Mouse (Mus musculus) intestine, embryonic 15.5 days (tissue): ENCODE measurements around the gene Cdh13. TPM values are rescaled to one million over a fixed set of nuclear protein-coding genes. Genes with fewer than 3 reads are reported as not detected.
"Not testable (repeated sequence)": the region's sequence is repeated elsewhere in the genome, so short reads cannot be mapped to it uniquely, and the experiment has no call there.

Source experiments
- ATAC-seq: fragments of 200-750 bp; cut with Nextera tagmentation; 2 replicates; pipeline ENCODE4 v1.8.0; 2017; ENCODE audit warnings: moderate TSS enrichment, moderate library complexity
- H3K27ac ChIP-seq: fragments of 300-500 bp; sonication (generic); 2 replicates; pipeline ENCODE4 v1.5.1; 2015; ENCODE audit warnings: mild to moderate bottlenecking, inconsistent platforms
- H3K27me3 ChIP-seq: fragments of 300-500 bp; sonication (generic); replicated peaks from 2 replicates; pipeline ENCODE4 v1.6.1; 2015; ENCODE audit warnings: inconsistent platforms
- H3K36me3 ChIP-seq: fragments of 300-500 bp; sonication (generic); 2 replicates; pipeline ENCODE4 v1.6.1; 2015; ENCODE audit warnings: inconsistent platforms
- H3K4me1 ChIP-seq: fragments of 300-500 bp; sonication (generic); replicated peaks from 2 replicates; pipeline ENCODE4 v1.6.1; 2015; ENCODE audit warnings: inconsistent platforms
- H3K4me2 ChIP-seq: fragments of 300-500 bp; sonication (generic); replicated peaks from 2 replicates; pipeline ENCODE4 v1.6.1; 2015; ENCODE audit warnings: mild to moderate bottlenecking, inconsistent platforms
- H3K4me3 ChIP-seq: fragments of 300-500 bp; sonication (generic); replicated peaks from 2 replicates; pipeline ENCODE4 v1.5.1; 2015; ENCODE audit warnings: inconsistent platforms
- H3K9ac ChIP-seq: fragments of 300-500 bp; sonication (generic); 2 replicates; pipeline ENCODE4 v1.6.1; 2015; ENCODE audit warnings: inconsistent platforms
- H3K9me3 ChIP-seq: fragments of 300-500 bp; sonication (generic); 2 replicates; pipeline ENCODE4 v1.6.1; 2016; ENCODE audit warnings: inconsistent platforms
- WGBS: fragments of 180-500 bp; shearing (Covaris S2); methylation state at CpG from one replicate; pipeline ENCODE4 v1.1.7; 2015; 5-methylcytosine and 5-hydroxymethylcytosine counted together
- polyA plus RNA-seq: library from polyadenylated mRNA; unstranded; fragments of >200 nt; fragmentation: Nextera tagmentation; extraction: Ambion mirVana; gene quantifications from 2 replicates; pipeline ENCODE4 v1.2.1, GENCODE M21; 2015

The Cdh13 gene
- polyA plus RNA-seq, 1 experiment from 2014 or later: 6.5 TPM

- Histone ChIP-seq H3K9me3 (no peaks in the 10 kb centered on the region), H3K4me1 (no peaks in the 10 kb centered on the region), H3K27me3 (no peaks in the 10 kb centered on the region), H3K27ac (no peak overlapping the region), H3K36me3 (no peaks in the 10 kb centered on the region), H3K4me3 (no peak overlapping the region), H3K9ac (no peak overlapping the region), H3K4me2 (no peak overlapping the region)
- 83% methylated on average over 13 of the region's 13 CpGs for WGBS
- ATAC-seq: no peak
Measured at GRCm38 (mm10) chr8:119295477-119295876, 1011.9 kb downstream of the Cdh13 start.

GRCm38 (mm10) chr8:119297752-119298151, 1014.2 kb downstream of the Cdh13 start:
- H3K4me3 ChIP-seq, H3K27me3 ChIP-seq, H3K4me2 ChIP-seq, H3K27ac ChIP-seq, H3K4me1 ChIP-seq, H3K36me3 ChIP-seq, H3K9ac ChIP-seq, H3K9me3 ChIP-seq, ATAC-seq: not testable (repeated sequence)
- 29% methylated on average over 3 of the region's 3 CpGs for WGBS

DNA sequence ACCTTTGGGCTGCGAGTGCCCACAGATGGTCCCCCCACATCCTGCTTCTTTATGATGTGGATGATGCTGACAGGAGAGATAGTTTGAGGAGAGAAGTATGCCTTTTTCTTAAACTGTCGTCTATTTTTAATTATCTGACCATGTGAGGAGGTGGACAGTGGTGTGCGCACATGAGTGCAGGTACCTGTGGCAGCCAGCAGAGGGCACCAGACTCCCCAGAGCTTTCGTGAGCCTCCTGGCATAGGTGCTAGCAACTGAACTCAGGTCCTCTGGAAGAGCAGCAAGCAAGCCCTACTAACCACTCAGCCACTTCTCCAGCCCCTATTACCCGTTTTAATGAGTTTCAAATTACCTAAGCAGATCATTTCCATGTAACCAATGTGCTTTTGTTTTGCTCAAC, 1016.8 kb downstream of the Cdh13 start:
- Histone ChIP-seq H3K9me3 (no peaks in the 10 kb centered on the region), H3K4me3 (no peak overlapping the region), H3K36me3 (no peaks in the 10 kb centered on the region), H3K4me2 (no peak overlapping the region), H3K27ac (no peak overlapping the region), H3K4me1 (no peaks in the 10 kb centered on the region), H3K9ac (no peak overlapping the region), H3K27me3 (no peaks in the 10 kb centered on the region)
- WGBS: 82% methylated on average over 5 of the region's 5 CpGs
- no peak for ATAC-seq

DNA sequence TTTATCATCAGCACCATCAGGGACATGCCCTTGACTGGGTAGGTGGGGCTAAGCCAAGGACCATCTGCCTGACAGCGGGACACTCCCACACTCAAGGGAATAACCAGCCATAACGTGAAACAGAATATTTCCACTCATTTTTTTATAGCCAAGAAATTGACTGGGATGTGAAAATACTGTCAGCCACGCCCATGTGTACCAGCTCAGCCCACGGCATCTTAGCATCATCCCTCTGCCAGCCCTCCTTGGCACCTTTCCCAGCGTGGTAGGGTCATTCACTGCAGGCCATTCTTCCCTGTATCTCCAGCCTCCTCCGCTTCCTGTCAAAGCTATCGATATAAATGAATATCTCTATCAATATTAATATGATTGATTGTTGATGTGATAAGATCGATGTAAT, 1020.7 kb downstream of the Cdh13 start:
- no peaks in the 10 kb centered on the region for H3K4me1 ChIP-seq
- no peak overlapping the region for H3K27ac ChIP-seq
- H3K4me3 ChIP-seq: no peak overlapping the region
- no peaks in the 10 kb centered on the region for H3K27me3 ChIP-seq
- H3K36me3 ChIP-seq: no peaks in the 10 kb centered on the region
- WGBS: 80% methylated on average over 8 of the region's 8 CpGs
- H3K9ac ChIP-seq: no peak overlapping the region
- H3K9me3 ChIP-seq: no peaks in the 10 kb centered on the region
- no peak for ATAC-seq
- no peak overlapping the region for H3K4me2 ChIP-seq

DNA sequence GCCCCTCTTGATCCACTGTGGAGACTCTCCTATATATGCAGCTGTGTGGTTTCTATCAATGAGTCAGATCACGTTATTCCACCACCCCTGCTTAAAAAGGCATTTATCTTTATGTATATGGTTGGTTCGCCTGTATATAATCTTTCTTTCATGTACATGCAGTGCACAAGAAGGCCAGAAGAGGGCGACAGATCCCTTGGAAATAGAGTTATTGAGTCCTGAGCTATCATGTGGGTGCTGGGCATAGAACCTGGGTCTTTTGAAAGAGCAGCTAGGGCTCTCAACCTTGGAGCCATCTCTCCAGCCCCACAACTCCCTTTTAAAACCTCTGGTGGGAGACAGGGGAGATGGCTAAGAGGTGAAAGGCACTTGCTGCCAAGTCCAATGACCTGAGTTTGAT, 1027.9 kb downstream of the Cdh13 start:
- Histone ChIP-seq H3K9ac (no peak overlapping the region), H3K4me2 (no peak overlapping the region), H3K4me3 (no peak overlapping the region), H3K4me1 (no peaks in the 10 kb centered on the region), H3K36me3 (no peaks in the 10 kb centered on the region), H3K27ac (no peak overlapping the region), H3K27me3 (no peaks in the 10 kb centered on the region), H3K9me3 (no peaks in the 10 kb centered on the region)
- ATAC-seq: no peak
- 26% methylated on average over 3 of the region's 3 CpGs for WGBS

DNA sequence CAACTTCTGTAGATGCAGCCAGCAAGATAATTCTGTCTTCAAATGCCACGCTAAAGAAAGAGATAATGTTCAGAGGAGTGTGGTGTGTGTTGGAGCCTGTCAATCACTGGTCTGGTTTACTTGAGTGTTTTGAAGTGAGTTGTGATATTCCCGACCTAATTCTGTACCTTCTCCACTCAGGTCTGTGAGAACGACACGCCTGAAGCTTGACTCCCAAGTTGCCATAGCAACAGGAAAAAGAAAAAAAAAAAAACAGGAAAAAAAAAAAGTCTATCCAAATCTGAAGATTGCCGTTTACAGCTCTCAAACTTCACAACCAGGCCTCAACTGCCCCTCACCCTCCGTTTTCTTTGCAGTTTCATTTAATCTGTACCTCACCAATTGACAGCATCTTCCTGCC, 1039.7 kb downstream of the Cdh13 start:
- Histone ChIP-seq H3K4me3 (no peak overlapping the region), H3K27me3 (no peaks in the 10 kb centered on the region)

DNA sequence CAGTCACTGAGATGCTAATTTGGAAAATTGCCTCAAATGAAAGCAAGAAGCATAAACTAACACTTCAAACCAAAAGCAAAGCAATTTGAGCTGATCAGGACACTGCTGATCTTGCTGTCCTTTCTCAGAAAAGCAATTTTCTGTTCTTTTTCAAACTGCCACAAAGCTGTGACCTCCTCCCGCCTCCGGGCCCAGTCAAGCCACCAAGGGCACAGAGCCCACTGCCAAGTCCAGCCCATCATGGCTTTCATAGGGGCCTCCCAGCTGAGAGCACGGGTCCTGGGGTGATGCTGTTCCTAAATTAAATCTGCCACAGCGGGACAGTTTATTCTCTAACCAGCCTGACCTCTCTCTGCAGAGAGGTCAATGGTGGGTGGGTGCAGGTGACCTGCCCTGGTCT, 1056.0 kb downstream of the Cdh13 start:
- H3K9me3 ChIP-seq: no peaks in the 10 kb centered on the region
- ATAC-seq: no peak
- no peak overlapping the region for H3K27ac ChIP-seq
- H3K4me3 ChIP-seq: no peak overlapping the region
- no peak overlapping the region for H3K4me2 ChIP-seq
- H3K4me1 ChIP-seq: 0 out of 2 replicates have a peak, but pooled peaks cover 3% of the 10 kb centered on the region
- peaks cover 3% of the 10 kb centered on the region; the same call in 1 of the 2 replicates for H3K36me3 ChIP-seq
- WGBS: 77% methylated on average over 4 of the region's 4 CpGs
- 0 out of 2 replicates have a peak, but pooled peaks cover 2% of the 10 kb centered on the region for H3K27me3 ChIP-seq
- no peak overlapping the region for H3K9ac ChIP-seq

More for the DNA sequence above, 1039.7 kb downstream of the Cdh13 start:
- no peak for ATAC-seq
- H3K4me2 ChIP-seq: no peak overlapping the region
- H3K4me1 ChIP-seq: no peaks in the 10 kb centered on the region
- H3K9ac ChIP-seq: no peak overlapping the region
- no peaks in the 10 kb centered on the region for H3K9me3 ChIP-seq
- no peak overlapping the region for H3K27ac ChIP-seq
- no peaks in the 10 kb centered on the region for H3K36me3 ChIP-seq
- WGBS: 49% methylated on average over 6 of the region's 6 CpGs

DNA sequence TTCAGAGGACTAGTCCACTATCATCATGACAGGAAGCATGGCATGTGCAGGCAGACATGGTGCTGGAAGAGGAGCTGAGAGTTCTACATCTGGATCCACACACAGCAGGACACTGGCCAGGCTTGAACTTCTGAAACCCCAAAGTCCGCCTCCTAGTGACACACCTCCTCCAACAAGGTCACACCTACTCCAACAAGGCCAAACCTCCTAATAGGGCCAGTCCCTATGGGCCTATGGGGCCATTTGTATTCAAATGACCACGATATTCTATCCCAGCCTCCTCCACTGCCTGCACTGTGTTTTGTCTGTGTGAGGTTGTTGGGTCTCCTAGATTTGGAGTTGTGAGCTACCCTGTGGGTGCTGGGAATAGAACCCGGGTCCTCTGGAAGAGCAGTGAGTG, 1060.1 kb downstream of the Cdh13 start:
- Histone ChIP-seq H3K4me2 (peak overlapping the region; percentile 45; the same call in 1 of the 2 replicates), H3K9me3 (no peaks in the 10 kb centered on the region), H3K27me3 (0 out of 2 replicates have a peak, but pooled peaks cover 2% of the 10 kb centered on the region), H3K4me3 (peak overlapping the region; percentile 99; the same call in 1 of the 2 replicates), H3K27ac (no peak overlapping the region), H3K4me1 (peaks cover 10% of the 10 kb centered on the region), H3K9ac (no peak overlapping the region), H3K36me3 (peaks cover 14% of the 10 kb centered on the region)
- ATAC-seq: peak; percentile 14
- 84% methylated on average over 3 of the region's 3 CpGs for WGBS

DNA sequence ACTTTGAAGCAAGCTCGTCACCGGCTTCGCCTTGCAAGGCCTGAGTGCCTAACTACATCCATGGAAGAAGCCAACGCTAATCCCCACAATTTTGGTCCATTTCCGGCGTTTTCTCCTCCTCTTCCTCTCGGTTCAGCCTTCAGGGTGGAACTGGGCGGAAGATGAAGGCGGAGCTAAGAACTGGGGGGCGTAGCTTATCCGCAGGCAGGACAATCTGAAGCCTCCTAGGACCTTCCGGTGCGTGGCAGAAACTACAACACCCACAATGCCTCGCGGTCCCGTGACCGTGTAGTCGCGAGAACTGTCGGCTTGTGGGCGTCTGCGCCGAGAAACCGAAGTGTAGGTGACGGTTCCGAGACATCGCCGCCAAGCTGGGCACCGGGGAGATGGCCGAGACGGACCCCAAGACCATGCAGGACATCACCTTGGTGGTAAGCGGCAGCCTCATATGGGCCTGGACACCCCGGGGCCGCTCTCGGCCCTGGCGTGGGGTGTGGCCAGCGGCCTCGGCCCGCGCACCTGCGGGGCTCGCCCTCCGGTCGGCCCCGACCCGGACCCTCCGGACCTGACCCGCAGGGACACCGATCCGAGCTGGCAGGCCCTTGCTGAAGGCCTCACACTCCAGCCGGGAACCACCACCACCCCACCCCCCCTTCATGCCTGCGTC, 1060.8 kb downstream of the Cdh13 start, which contains the start of gene Hsbp1:
Hsbp1 (plus strand) TSS at position 299 of the 667 bp plus-strand sequence.
- 2% methylated on average over 52 of the region's 52 CpGs for WGBS
- peak within 1 kb of the TSS; percentile 59; the same call in 1 of the 2 replicates for H3K27ac ChIP-seq

DNA sequence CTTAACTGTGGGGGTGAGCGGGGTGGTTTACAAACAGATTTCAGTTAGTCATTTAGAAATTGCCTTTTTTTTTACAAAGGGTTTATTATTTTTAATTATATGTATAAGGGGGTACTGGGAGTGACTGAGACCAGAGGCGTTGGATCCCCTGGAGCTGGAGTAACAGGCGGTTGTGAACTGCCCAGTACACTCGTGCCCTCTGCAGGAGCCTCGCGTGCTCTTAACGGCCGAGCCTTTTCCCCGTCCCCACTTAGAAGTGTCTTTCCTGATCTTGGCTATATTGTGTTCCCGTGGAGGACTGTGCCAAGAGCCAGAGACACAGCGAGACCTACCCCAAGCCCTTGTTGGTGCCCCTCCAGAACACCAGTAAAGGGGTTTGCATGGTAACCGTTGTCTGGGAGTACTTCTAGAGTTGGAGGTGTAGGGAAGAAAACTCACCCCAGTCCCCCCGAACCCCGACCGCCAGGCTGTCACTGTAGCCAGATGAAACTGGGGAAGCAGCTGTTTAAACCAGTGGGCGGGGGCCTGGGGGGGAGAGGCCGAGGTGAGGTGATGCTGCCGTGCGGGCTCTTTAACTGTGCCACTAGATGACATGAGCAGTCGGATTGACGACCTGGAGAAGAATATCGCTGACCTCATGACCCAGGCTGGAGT, 1061.6 kb downstream of the Cdh13 start:
- Histone ChIP-seq H3K36me3 (peaks cover 21% of the 10 kb centered on the region), H3K9ac (peak overlapping the region; percentile 92), H3K27me3 (no peaks in the 10 kb centered on the region), H3K4me1 (peaks cover 10% of the 10 kb centered on the region), H3K4me3 (peak overlapping the region; percentile 99), H3K4me2 (peak overlapping the region; percentile 61), H3K27ac (no peak overlapping the region), H3K9me3 (no peaks in the 10 kb centered on the region)
- 48% methylated on average over 22 of the region's 22 CpGs for WGBS
- 0 out of 2 replicates have a peak, but pooled peaks have one; percentile 14 for ATAC-seq

More for the DNA sequence above, 1060.8 kb downstream of the Cdh13 start, which contains the start of gene Hsbp1:
- H3K4me2 ChIP-seq: peak within 1 kb of the TSS; percentile 61
- peak within 1 kb of the TSS; percentile 92 for H3K9ac ChIP-seq
- H3K27me3 ChIP-seq: 0 out of 2 replicates have a peak, but pooled peaks cover 2% of the 10 kb centered on the region
- ATAC-seq: peak; percentile 99
- peaks cover 10% of the 10 kb centered on the region for H3K4me1 ChIP-seq
- H3K4me3 ChIP-seq: peak within 1 kb of the TSS; percentile 99
- H3K36me3 ChIP-seq: peaks cover 21% of the 10 kb centered on the region
- H3K9me3 ChIP-seq: no peaks in the 10 kb centered on the region

DNA sequence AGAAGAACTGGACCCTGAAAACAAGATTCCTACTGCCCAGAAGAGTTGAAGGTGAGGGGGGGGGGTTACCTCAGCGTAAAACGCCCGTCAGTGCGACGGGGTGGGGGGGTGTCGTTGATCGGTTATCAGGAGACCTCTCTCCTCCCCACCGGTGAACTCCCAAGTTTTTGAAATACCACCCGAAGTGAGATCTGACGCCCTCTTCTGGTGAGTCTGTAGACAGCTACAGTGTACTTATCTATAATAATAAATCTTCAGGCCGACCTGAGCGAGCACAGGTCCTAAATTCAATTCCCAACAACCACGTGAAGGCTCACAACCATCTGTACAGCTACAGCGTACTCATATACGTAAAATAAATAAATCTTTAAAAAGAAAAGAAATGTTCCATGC, 1062.1 kb downstream of the Cdh13 start:
- no peak overlapping the region for H3K27ac ChIP-seq
- H3K4me1 ChIP-seq: peaks cover 10% of the 10 kb centered on the region
- no peak overlapping the region for H3K9ac ChIP-seq
- no peaks in the 10 kb centered on the region for H3K27me3 ChIP-seq
- H3K36me3 ChIP-seq: peaks cover 21% of the 10 kb centered on the region
- H3K4me2 ChIP-seq: peak overlapping the region; percentile 61
- peak overlapping the region; percentile 99; the same call in 1 of the 2 replicates for H3K4me3 ChIP-seq
- H3K9me3 ChIP-seq: no peaks in the 10 kb centered on the region
- 80% methylated on average over 15 of the region's 15 CpGs for WGBS
- ATAC-seq: no peak

DNA sequence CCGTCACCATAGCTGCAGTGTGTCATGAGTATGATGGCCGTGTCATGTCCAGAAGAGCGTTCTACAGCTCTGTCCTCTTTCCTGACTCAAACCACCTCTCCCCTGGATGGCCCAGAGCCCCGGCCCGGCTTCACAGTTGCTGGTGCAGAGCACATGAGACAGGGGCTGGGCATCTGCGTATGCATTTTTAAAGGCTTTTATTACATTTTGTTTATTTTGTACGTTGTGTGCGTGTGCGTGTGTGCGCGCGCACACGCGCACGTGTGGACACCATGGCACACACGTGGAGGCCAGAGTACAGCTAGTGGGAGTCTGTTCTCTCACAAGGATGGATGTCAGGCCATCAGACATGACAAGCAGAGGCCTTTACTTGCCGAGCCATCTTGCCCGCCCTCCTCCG, 1068.1 kb downstream of the Cdh13 start:
- H3K27ac ChIP-seq: no peak overlapping the region
- H3K36me3 ChIP-seq: peaks cover 18% of the 10 kb centered on the region
- H3K4me2 ChIP-seq: no peak overlapping the region
- no peaks in the 10 kb centered on the region for H3K27me3 ChIP-seq
- no peaks in the 10 kb centered on the region for H3K9me3 ChIP-seq
- ATAC-seq: no peak
- no peak overlapping the region for H3K4me3 ChIP-seq
- 91% methylated on average over 19 of the region's 19 CpGs for WGBS
- H3K4me1 ChIP-seq: no peaks in the 10 kb centered on the region
- no peak overlapping the region for H3K9ac ChIP-seq
